Mouse (Mus musculus) forelimb bud, embryonic 11.5 days (tissue): ENCODE measurements around the gene Nup93.

ENCODE experiments used
- DNase-seq: peaks from one replicate; pipeline ENCODE4 v3.0.0-alpha.2; 2012; ENCODE audit warnings: low read depth, low spot score

The Nup93 gene

DNA sequence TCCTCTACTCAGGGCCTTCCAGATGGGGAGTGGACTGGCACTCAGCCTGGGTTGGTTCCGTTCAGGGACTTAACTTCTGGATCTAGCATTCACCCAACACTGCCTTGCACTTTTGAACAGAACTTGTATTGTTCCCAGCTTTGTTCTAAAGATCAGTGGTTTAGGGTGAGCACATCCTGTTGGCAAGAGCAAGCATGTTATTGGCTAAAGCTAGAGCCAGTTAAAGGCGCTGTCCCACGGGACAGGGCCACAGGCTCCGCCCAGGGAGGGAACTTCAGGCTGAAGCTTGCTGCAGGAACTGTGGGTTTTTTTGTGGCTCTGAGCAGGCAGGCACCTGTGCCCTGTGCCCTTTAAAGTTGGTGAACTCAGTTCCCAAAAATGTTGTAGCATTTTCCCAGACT lies 148.9 kb downstream of the Nup93 start:
- DNase-seq = peak; percentile 23

DNA sequence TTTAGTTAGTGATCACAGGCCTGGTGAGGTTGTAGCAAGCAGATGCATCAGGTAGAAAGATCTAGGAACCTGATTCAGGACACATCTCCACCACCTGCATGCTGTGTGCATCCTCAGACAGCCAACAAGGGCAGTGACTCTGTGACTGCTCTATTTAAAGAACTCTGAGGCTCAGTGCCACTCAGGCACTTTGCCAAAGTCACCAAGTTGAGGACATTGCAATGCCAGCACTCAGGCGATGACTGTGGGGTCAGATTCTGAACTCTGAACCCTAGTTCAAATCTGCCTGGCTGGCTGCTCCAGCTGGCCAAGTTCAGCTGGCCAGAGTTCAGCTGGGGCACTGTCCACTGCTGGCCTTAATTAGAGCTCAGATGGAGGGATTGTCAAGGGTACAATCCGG lies 149.5 kb downstream of the Nup93 start:
- DNase-seq = no peak

DNA sequence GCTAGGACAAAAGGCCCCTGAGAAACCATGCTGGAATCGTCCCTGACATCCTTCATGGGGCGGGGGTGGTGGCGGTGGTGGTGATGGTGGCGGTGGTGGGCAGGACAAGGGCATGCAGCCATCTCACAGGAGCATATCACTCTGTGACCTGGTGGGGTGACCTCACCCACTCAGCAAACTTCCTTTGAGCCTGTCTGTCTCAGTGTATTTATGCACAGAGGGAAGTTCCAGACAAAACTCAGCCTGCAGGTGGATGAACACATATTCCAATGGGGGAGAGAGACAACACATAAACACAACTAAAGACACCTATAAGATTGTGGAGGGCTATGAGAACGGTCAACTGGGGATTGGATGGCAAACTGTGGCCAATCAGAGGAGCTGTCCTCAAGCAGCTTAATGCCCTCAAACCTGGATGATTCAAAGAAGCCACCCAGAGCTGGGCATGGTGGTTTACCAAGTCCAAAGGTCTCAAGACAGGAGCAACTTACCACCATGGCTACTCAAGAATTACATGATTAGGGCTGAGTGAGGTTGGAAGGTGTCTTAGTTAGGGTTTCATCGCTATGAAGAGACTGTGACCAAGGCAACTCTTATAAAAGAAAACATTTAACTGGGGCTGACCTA lies 150.4 kb downstream of the Nup93 start:
- no peak for DNase-seq

DNA sequence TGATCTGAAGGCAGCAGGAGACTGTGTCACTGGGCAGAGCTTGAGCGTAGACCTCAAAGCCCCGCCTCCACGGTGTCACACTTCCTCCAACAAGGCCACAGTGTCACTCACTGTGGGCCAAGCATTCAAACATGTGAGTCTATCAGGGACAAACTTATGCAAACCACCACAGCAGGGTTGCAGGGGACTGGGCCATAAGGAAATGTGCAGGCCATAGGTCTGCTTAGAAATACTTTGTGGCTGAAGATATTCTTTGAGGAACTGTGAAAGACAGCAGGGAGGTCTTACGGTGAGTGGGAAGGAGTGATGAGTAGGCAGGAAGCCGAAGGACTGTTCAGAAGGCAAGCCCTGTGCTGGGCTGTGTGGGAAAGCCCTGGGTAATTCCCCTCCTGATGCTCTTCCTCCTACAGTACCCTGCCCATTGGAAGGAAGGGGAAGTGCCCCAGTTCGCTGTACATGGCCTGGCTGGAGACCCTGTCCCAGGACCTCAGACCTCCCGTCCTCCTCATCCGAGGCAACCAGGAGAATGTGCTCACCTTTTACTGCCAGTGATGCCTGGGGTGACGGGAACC lies 151.1 kb downstream of the Nup93 start:
- no peak for DNase-seq
